Mouse (Mus musculus) liver, adult 2 months (tissue): ENCODE measurements around the gene Ear1. TPM values are rescaled to one million over a fixed set of nuclear protein-coding genes. Genes with fewer than 3 reads are reported as not detected.
"Not testable (repeated sequence)": the region's sequence is repeated elsewhere in the genome, so short reads cannot be mapped to it uniquely, and the experiment has no call there.

Experiments
- DNase-seq: peaks from one replicate; pipeline ENCODE4 v3.0.0-alpha.2; 2011; ENCODE audit warnings: low read depth, low spot score; ENCODE audit errors: extremely low read depth
- H3K27ac ChIP-seq: fragments of 200-500 bp; replicated peaks from 2 replicates; pipeline ENCODE4 v1.5.1; 2012; ENCODE audit warnings: low read depth, mild to moderate bottlenecking, control low read depth, inconsistent platforms, low read length; ENCODE audit not compliant: insufficient read depth
- H3K27me3 ChIP-seq: fragments of 200-500 bp; 2 replicates; pipeline ENCODE4 v1.6.1; 2012; ENCODE audit warnings: mild to moderate bottlenecking, moderate library complexity, low read length, inconsistent platforms; ENCODE audit not compliant: control insufficient read depth, insufficient read depth
- H3K36me3 ChIP-seq: fragments of 200-500 bp; 2 replicates; pipeline ENCODE4 v1.6.1; 2012; ENCODE audit warnings: low read length, inconsistent platforms; ENCODE audit not compliant: control insufficient read depth, insufficient read depth
- H3K4me1 ChIP-seq: fragments of 200-500 bp; 2 replicates; pipeline ENCODE4 v1.6.1; 2011; ENCODE audit warnings: low read length; ENCODE audit not compliant: control insufficient read depth, insufficient read depth
- H3K4me3 ChIP-seq: fragments of 200-500 bp; 2 replicates; pipeline ENCODE4 v1.5.1; 2011; ENCODE audit warnings: low read depth, mild to moderate bottlenecking, control low read depth, low read length, moderate library complexity; ENCODE audit not compliant: insufficient read depth
- H3K79me2 ChIP-seq: fragments of 200-500 bp; 2 replicates; pipeline ENCODE4 v1.6.1; 2012; ENCODE audit warnings: inconsistent platforms, mild to moderate bottlenecking, low read length, moderate library complexity; ENCODE audit not compliant: control insufficient read depth, insufficient read depth
- H3K9ac ChIP-seq: fragments of 200-500 bp; 2 replicates; pipeline ENCODE4 v1.6.1; 2012; ENCODE audit warnings: low read depth, mild to moderate bottlenecking, control low read depth, inconsistent platforms, low read length
- CTCF ChIP-seq: fragments of 200-500 bp; IDR thresholded peaks from 2 replicates; pipeline ENCODE4 v1.5.1; 2011; ENCODE audit warnings: low read depth, low read length, control low read depth
- POLR2A ChIP-seq: fragments of 200-500 bp; IDR thresholded peaks from 2 replicates; pipeline ENCODE4 v1.6.1; 2011; ENCODE audit warnings: low read length, control low read depth; ENCODE audit not compliant: insufficient read depth; ENCODE audit errors: extremely low read depth
- WGBS: fragments of 180-500 bp; shearing (Covaris S2); methylation state at CpG from one replicate; pipeline ENCODE4 v1.1.7; 2018; 5-methylcytosine and 5-hydroxymethylcytosine counted together
- polyA plus RNA-seq: library from polyadenylated mRNA; depleted of rRNA; stranded (reverse); fragments of >200 nt; gene quantifications from 2 replicates; pipeline ENCODE4 v1.2.3, GENCODE M21; 2012
- total RNA-seq: library from RNA; depleted of rRNA; stranded (reverse); fragments of >200 nt; gene quantifications from 2 replicates; pipeline ENCODE4 v1.2.3, GENCODE M21; 2014

Gene Ear1
- total and polyA plus RNA-seq, 2 experiments, result 0.17 TPM; not detected in 1

DNA sequence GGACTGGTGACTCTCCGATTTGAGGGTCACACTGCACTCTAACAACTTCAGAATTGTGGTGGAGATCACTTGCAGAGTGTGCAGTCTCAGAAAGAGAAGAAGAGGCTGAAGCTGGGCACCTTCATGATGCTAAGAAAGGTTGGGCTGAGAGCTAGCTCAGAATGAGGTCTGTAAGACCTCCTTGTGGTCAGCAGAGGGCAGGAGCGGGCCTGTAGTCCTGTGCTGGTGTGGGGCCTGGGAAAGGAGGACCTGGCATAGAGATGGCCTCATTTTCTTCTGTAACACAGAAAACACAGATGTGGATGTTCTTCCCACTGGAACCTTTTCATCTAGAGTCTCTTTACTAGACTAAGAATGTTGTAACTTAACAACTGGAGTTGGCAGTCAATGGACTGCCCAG lies 53.4 kb downstream of the Ear1 start:
- WGBS, result 39% methylated on average over 1 of the region's 2 CpGs
- not testable (repeated sequence) for H3K9ac ChIP-seq, H3K36me3 ChIP-seq, H3K4me3 ChIP-seq, H3K79me2 ChIP-seq, DNase-seq, H3K4me1 ChIP-seq, H3K27me3 ChIP-seq, H3K27ac ChIP-seq

- not testable (repeated sequence) for H3K4me3 ChIP-seq, H3K4me1 ChIP-seq, H3K9ac ChIP-seq, H3K36me3 ChIP-seq, H3K79me2 ChIP-seq, H3K27ac ChIP-seq, H3K27me3 ChIP-seq
- peak; percentile 23 for DNase-seq
- WGBS, result 53% methylated on average over 8 of the region's 9 CpGs
- TF ChIP-seq CTCF, result peak; percentile 61
These were observed 62.9 kb downstream of the Ear1 start for GRCm38 (mm10) chr14:43812458-43812857.

DNA sequence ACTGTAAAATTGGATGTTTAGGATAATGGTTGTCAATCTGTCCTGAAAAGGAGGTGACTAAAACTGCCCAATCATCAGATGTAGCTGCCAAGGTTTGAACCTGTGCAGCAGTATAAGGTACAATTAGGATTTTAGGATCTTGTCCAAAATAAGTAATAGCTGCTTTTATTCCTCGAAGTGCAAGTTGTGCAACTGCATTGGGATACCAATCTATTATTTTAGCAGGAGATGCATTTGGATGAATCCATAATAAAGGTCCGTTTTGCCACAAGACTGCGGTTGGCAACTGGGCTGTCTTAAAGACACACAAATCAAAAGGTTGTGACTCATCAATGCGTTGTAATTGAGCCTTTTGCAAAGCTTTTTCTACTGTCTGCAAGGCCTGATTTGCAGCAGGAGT lies 67.2 kb downstream of the Ear1 start:
- H3K4me3 ChIP-seq, H3K9ac ChIP-seq, H3K27me3 ChIP-seq, H3K36me3 ChIP-seq, DNase-seq, H3K4me1 ChIP-seq, H3K27ac ChIP-seq, H3K79me2 ChIP-seq: not testable (repeated sequence)
- WGBS, result 60% methylated on average over 4 of the region's 4 CpGs

GRCm38 (mm10) chr14:43804435-43804834 lies 70.9 kb downstream of the Ear1 start:
- H3K36me3 ChIP-seq, DNase-seq, H3K9ac ChIP-seq, H3K4me3 ChIP-seq, H3K4me1 ChIP-seq, H3K27ac ChIP-seq, H3K79me2 ChIP-seq, H3K27me3 ChIP-seq: not testable (repeated sequence)
- 9% methylated on average over 7 of the region's 7 CpGs for WGBS
- peak; percentile 32 for TF ChIP-seq CTCF

- not testable (repeated sequence) for H3K79me2 ChIP-seq, H3K4me1 ChIP-seq, DNase-seq, H3K4me3 ChIP-seq, H3K9ac ChIP-seq, H3K36me3 ChIP-seq, H3K27ac ChIP-seq, H3K27me3 ChIP-seq
- WGBS, result 25% methylated on average over 23 of the region's 23 CpGs
These were observed 78.3 kb downstream of the Ear1 start for GRCm38 (mm10) chr14:43796905-43797470.

DNA sequence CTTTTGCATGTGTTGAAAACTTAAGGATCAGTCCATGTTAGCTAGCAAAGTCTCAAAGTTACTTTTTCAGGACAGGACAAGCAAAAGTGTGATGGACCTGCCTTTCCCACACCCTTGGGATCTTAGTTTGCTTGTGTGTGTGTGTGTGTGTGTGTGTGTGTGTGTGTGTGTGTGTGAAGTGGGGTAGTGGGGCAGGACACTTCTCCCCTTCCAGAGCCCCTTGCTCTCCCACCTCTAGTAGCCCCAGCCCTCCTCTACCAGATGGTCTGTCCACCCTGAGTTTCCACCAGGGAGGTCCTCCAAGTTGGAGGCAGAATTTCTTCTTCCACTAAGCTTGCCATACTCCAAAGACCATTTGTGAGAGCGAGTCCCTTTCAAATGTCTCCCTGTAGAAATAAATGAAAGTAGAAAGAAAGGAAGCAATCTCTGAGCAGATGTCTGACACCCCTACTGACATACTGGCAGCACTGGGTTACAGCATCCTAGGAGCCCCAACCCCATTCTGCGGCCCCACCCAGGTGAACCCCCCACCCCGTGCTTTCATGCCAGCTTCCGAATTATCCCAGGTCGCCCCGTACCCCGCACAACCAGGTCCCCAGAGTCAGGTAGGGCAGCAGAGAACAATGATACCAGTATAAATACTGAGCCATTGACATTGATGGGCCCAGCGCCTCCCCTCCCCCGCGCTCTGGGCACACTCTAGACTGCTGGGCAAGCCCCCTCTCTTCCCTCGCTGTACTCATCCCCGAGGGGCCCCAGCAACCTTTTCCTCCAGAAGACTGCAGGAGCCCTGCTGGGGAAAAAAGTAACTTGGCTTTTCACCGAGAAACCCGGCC lies 79.0 kb downstream of the Ear1 start:
- Histone ChIP-seq H3K4me3 (no peak overlapping the region), H3K27me3 (no peaks in the 10 kb centered on the region), H3K27ac (no peak overlapping the region), H3K79me2 (no peaks in the 10 kb centered on the region), H3K36me3 (no peaks in the 10 kb centered on the region), H3K4me1 (peaks cover 3% of the 10 kb centered on the region; the same call in 1 of the 2 replicates), H3K9ac (no peak overlapping the region)
- TF ChIP-seq POLR2A, result no peak
- TF ChIP-seq CTCF, result no peak
- DNase-seq, result no peak
- whole genome bisulfite sequencing, result 28% methylated on average over 14 of the region's 14 CpGs

DNA sequence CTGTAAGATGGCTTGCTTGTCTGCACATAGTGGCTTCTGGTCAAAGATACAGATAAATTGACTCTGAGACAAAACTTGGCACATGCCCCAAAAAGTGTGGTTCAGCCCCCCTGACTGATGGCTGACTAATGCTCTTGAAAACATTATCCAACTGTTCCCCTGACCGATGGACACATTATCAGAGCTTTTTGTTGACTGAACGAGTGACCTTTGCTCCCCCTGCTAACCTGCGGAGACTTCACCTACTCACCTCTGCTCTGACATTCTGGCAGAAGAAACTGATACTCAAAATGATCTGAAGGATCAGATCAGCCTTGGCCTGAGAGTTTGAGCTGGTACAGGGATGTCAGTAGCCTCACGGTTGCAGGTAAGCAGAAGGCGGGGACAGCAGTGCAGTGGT lies 81.5 kb downstream of the Ear1 start:
- H3K4me3 ChIP-seq, H3K36me3 ChIP-seq, H3K27me3 ChIP-seq, H3K27ac ChIP-seq, H3K4me1 ChIP-seq, H3K9ac ChIP-seq, H3K79me2 ChIP-seq: not testable (repeated sequence)
- WGBS, result 32% methylated on average over 5 of the region's 5 CpGs
- DNase-seq, result peak; percentile 56

- not testable (repeated sequence) for H3K79me2 ChIP-seq, H3K9ac ChIP-seq, H3K36me3 ChIP-seq, H3K4me3 ChIP-seq, DNase-seq, H3K27me3 ChIP-seq, H3K27ac ChIP-seq, H3K4me1 ChIP-seq
- 92% methylated on average over 3 of the region's 3 CpGs for WGBS
These were observed 90.7 kb downstream of the Ear1 start, which contains the start of gene Gm8180 for GRCm38 (mm10) chr14:43784645-43785044. Gene Gm8180 (minus strand): TSS chr14:43784745.
